Mouse (Mus musculus) embryo, embryonic 11.5 days (tissue): ENCODE measurements around the gene Npb.
"Not testable (repeated sequence)": the region's sequence is repeated elsewhere in the genome, so short reads cannot be mapped to it uniquely, and the experiment has no call there.

Experiments
- DNase-seq: peaks from one replicate; pipeline ENCODE4 v3.0.0-alpha.2; 2012; ENCODE audit warnings: low read depth, low spot score

Gene Npb

DNA sequence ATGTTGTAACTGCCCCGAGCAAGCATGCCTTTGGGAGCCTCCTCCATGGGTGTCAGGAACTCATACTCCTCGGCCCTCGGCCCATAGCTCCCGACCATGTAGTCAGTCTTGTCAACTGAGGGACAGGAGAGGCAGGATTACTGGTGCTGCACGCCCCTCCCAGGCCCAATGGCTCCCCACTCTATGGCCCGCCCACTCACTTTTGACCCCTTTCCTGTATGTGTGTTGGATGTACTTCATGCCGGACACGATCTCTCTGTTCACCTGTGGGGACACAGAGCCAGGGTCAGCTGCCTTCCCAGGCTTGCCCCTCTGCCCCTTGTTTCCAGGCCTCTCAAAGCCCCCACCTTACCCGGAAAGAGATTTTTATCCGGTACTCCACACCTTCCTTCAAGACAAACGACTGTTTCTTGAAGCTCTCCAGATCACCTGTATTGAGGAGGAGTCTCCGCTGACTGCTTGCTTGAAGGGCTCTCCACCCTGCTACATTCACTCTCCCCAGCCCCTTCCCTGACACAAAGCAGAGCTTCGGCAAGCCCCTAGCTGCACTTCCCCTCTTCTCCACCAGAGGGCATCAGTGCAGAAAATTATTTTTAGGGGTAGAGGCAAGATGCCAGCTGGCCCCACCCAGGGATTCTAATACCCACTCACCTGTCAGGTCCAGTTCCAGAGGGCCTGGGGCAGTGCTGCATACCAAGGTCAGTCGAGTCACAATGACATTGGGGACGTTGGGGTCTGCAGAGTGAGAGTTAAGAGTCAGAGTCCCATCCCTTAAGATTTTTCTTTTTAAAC is 28.8 kb upstream of the Npb start:
- peak; percentile 64 for DNase-seq

DNA sequence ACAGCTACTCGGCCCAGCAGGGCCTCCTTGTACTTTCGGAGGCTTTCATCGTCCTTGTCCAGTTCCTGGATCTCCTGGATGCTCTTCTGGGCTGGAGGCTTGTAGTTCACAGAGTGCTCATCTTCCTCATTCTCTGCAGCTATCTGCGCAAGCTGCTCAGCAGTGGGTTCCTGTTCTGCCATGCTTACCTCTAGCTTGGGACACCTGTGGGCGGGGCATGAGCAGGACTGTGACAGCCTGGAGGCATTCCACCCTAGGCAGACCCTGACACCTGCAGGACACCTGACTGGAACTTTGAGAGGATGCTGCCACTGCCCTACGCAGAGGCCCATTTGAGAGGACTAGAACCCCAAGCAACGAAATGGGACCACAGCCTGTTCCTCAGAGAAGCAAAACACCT is 28.1 kb upstream of the Npb start:
- no peak for DNase-seq

DNA sequence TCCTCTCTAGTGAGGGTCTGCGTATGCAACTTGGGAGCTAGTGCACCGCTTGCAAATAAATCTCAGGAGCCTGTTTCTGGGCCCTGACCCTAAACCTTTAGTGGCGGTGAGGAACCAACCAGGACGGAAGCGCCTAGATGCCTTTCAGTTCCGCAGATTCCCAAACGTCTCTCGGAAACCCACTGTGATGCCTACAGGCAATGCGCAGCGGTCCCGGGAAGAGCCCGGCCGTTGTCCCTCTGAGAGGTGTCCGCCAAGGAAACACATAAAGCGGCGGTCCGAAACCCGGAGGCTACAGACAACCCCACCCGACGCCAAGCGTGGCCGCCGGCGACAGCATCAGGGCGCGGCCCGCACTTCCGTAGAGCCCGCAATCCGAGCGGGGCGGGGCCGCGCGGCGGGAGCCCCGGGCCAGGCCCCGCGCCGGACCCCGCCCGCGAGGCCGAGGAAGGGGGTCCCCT is 27.4 kb upstream of the Npb start:
- DNase-seq: no peak

DNA sequence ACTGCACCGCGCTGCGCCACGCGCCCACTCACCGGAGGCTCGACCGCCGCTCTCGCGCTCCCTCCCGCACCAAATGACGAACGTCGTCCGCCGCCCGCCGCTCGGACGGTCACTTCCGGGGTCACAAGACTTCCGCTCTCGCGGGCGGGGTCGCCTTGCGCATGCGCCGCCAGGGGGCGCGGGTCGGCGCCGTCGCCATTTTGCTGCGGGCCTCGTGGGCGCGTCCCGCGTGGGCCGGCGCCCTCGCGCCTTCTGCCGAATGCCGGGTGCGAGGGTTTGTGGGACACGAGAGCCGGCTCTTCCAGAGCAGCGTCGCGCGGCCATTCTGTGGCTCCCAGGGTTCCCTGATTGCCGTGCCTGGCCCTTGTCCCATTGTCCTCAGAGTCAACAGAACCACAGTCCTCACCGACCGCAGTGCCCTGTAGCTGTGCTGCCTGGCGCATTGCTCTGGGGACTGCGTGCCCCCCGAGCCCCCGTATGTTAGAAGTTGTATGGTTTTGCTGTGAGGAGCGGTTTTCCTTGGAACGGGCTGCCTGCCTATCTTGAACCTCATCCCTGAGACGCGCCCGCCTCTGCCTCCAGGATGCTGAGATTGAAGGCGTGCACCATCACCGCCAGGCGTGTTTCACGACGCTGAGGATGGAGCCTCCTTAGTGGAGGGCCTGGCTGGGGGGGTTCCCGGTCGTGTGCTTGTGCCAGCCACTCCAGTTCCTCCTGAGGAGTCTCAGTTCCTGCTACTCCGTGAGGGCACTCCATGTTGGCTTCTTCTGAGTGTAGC is 26.6 kb upstream of the Npb start, which contains the start of gene Arhgdia:
Gene Arhgdia, minus strand, starts transcription at position 135 of the 778 bp plus-strand sequence.
- peak; percentile 79 for DNase-seq

DNA sequence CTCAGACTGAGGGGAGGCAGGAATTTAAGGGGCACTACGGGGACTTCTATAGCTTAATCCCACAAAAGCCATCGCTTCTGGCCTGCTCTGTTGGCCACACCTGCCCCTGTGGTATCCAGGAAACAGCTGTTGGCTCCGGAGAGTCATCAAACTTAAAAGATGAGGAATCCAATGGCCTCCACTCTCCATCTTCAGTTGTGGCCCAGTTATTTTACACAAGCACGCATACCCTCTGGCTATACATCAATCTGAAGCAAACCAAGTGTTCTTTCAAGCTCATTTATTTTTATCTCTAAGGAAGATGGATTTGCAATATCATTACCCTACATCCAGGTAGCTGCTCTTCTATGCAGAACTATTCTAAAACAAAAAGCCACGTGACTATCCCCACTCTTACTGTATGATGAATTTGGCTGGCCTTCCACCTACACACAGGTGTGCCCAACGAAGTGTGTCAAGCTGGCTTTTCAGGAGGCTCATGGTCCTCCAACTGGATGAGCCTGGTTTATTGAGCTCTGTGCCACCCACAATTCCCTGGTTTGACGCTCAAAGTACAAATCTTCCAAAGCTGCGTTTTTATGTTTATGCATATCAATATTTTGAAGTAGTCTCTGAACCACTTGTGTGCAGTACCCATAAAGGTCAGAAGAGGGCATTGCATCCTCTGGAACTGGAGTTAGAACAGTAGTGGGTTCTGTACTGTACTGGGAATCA is 25.9 kb upstream of the Npb start:
- DNase-seq: no peak

DNA sequence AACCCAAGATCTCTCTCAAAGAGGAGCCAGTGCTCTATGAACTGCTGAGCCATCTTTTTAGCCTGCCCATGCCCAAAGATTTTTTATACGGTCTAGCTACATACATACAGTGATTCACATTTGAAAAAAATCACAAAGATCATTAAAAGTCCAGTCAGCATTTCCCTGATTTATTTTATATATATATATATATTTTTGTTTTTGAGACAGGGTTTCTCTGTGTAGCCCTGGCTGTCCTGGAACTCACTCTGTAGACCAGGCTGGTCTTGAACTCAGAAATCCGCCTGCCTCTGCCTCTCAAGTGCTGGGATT is 25.3 kb upstream of the Npb start:
- DNase-seq: not testable (repeated sequence)

DNA sequence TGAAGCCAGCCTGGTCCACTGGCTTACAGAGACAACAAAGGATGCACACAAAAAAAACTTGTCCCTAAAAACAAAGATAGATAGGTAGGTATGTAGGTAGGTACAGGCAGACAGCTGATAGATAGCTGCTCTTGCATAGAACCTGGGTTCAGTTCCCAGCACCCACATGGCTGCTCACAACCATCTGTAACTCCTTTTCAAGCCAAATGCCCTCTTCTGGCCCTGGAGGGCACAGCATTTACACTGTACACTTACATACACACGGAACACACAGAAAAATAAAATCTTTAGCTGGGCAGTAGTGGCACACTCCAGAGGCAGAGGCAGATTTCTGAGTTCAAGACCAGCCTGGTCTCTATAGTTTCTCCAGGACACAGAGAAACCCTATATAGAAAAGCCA is 24.3 kb upstream of the Npb start:
- DNase-seq: no peak

DNA sequence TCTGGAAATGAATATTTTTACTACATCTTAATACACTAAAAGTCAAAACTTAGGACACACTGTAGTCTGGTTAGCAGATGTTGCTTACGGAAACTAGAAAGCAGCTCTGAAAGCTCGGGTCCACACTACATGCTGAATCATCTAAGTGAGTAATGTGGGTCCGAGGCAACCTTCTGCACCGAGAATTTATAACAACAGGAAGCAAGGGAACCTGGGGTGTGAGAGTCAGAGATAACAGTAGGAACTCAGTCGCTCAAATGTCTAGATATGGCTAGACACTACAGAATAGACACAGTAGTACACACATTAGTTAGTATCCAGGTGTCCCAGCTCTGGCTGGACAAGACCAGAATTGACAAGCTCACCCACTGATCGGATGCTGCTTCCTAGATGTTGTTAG is 19.7 kb upstream of the Npb start:
- no peak for DNase-seq

DNA sequence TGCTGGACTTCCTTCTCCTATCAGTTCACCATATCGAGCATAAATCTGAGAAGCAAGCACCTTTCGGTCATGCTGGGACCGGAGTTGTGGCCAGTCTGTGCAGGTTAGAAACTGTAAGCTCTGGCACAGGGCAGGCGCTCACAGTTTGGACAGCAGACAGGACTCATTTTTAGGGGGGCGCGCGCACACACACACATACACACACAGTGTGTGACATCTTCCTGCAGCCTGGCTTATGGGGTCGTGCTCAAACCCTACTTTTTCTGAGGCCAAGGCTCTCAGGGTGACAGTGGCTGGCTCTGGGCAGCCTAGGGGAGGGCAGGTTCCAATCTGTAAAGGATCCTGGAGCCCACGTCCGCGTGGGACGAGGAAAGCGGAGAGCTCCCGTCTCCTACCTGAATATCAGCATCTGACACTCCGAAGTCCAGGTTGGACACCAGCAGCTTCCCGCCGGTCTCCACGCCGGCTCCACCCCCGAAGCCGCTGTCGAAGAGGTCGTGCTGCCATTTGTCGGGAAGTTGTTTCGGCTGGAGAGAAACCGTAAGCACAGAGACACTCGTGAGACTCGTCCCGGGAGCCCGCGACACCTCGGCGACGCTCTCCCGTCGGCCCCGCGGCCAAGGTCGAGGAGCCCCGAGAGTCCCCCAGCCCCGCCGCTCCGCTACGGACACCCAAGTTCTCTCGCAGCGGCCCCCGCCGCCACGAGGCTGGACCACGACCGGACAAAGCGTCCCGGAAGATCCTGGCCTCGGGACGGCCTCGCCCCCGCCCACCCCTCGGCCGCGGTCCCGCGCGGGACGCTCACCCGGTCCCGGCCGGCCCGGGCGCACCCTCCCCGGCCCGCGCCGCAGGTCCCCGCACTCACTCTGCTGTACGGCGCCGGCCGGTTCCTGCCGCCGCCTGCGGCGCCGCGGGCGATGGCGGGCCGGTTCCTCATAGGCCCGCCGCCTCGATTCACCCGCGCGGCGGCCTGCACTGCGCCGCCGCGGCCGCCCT is 10.7 kb upstream of the Npb start:
- no peak for DNase-seq

DNA sequence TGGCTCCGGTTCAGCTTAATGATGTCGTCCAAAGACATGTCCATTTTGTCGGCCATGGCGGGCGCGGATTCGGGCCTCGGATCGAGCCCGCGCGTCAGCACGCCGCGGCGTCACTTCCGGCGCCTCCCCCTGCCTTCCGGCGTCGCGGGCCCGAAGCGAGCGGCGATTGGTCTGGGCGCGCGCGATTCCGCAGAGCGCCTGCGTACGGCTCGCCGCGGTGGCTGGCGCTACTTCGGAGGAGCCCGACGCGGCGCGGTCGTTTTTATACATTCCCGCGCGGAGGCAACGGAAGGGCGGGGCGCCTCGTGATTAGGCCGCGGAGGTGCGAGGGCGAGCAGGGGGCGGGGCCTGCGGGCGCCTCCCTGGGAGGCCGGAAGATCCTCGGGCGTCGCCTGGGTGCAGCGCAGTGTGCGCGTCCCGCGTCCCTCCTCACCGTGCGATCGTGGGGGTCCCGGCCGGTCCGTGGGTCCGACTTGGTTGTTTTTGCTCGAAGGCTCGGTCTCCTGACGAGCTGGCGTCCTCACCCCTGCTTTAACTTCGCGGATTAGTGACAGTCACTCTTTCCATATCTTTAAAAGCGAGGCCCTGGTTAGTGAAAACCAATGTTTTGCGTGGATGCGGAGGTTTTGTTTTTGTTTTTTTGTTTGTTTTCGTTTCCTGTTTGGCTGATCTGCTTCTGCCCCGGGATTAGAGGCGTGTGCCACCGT is 9.8 kb upstream of the Npb start, which contains the start of the genes Alyref and Anapc11:
Gene Alyref, minus strand, starts transcription at position 83 of the 707 bp plus-strand sequence.
Gene Anapc11, plus strand, starts transcription at position 139 of the 707 bp plus-strand sequence.
- DNase-seq: peak; percentile 92

DNA sequence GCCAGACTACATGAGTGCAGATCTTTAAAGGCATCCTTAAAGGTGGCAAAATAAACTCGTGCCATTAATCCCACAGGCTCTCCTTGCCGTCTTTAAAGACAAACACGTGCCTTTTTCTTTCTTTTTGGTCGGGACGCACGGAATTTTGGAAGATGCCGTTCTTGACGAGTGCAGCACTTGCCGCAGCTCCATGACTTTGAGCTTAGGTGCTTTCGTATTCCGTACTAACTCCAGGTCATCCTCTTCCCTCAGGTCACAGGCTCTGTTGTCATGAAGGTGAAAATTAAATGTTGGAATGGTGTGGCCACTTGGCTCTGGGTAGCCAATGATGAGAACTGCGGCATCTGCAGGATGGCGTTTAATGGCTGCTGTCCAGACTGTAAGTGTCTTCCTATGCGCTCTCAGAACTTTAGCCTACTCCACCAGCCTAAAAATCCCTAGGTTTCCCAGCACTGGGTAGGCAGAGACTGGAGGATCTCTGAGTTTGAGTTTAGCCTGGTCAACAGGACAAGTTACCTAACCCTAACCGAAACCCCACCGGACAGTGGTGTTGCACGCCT is 9.2 kb upstream of the Npb start:
- no peak for DNase-seq

DNA sequence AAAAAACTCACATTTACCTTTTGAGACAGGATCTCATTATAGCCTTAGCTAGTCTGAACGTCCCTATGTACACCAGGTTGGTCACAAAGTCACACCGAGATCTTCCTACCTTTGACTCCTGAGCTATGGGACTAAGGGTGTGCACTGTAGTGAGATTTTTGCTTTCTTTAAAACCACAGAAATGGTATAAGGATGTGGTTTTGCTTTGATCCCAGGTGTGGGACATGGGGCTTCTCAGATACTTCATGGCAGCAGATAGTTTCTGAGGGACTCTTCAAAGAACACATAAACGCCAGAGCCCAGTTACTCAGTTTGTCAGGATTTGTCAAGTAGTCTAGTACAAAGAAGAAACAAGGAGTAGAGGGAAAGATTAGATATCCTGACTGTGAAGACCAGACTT is 7.6 kb upstream of the Npb start:
- DNase-seq: no peak

DNA sequence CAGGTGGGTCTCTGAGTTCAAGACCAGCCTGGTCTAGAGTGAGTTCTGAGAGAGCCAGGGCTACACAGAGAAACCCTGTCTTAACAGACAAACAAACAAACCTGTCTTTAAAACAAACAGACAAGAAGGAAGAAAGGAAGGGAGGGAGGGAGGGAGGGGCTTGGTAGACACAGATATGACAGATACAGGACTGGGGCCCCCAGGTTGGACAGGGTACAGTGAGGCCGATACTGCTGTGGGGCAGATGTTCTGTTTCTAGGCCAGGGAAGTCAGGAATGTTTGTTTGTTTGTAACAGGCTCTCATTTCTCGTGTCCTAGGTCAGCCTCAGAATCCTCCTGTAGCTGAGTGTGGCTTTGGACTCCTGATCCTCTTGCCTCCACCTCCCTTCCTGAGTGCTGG is 4.7 kb upstream of the Npb start:
- DNase-seq: no peak

DNA sequence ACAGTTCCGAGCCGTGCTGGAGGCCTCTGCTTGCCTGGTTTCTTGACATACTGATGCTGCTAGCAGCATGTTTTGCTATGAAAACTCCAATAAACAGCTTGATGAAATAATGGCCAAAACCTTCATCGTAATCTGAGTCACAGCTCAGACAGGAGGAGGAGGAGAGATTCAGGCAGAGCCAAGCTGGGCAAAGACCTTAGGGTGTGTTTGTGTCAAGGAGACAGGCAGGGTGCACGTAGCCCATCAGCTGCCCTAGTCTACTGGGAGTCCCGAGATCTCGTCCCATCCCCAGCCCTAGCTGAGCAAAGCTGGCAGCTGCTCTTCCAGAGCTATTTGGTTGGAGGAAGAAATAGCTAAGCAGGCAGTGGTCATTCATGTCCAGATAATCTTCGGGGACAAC is 2.6 kb upstream of the Npb start:
- DNase-seq: no peak

DNA sequence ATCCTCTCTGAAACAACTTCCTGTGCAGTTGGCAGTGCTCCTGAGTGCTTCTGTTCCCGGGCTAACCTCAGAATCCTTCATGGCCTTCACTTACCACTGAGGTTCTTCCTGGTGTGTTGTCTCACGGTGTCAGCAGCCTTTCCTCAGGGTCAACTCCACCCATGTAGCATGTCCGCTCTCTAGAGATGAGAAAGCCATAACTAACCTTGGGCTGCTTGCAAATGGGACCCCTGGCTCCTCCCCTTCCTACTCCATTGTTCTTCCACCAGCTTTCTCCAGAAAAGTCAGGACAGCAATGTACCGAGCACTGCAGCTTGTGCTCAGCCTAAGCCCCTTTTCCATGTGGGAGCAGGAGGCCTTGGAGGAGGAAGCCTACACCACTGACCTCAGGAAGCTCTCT is 1.5 kb upstream of the Npb start:
- no peak for DNase-seq

DNA sequence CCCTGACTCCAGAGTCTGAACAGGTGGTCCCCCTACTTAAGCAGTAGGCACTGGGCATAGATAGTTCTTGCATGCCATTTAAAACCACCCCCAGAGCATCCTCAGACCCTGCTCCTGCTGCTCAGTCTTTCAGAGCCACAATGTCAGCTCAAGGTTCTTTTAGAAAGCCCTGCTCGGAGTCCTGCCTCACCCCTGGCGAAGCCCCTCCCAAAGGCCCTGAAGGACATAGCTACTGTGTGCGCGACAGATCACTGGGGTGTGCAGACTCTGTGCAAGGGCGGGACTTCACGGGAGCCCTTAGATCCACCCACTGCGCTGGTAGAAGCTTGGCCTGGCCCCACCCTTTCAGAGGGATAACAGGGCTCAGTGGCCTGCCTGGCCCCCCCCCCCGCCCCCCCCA is 973 bp downstream of the Npb start:
- no peak for DNase-seq

DNA sequence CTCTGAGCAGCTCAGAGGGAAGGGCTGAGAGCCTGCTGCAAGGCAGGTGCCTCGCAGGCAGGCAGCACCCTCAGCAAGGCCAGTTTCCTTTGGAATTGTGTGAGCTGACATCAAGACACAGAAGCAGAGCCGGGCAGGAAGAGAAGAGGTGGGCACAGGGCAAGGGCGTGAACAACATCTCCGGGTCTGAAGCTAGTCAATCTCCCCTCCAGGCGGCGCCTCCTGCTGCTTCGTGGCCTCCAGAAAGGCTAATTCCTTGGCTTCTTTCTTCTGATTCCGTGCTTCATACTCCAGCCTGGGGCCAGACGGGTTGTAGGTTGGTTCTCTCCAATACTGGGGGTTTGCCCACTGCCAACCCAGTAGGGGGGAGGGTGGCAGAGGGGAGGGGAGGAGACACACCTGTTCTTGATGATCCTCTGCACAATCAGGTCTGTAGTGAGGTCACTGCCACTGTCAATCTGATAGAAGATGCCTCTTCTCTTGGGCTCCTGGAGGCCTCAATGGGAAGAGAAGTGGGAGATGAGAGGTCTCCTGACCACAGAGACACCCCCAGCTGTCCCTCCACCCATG is 2.3 kb downstream of the Npb start:
- DNase-seq: no peak

DNA sequence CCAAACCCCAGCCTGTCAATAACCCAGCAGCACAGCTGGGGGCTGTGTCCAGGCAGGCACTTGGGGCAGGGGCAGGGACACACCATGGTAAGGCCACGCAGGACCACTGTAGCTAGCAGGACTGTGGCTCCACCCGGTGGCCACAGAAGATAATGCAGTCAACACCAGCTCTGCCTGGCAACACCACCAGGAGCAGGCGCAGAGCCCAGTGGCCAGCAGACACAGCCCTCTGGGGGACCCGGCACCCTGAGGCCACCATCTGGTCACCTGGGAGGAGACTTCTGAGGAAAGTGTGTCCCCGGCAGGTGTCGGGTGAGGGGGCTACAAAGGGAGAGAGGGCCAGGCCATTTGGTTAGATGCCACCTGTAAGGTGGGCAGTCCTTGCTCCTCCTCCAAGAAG is 4.5 kb downstream of the Npb start:
- DNase-seq: no peak

DNA sequence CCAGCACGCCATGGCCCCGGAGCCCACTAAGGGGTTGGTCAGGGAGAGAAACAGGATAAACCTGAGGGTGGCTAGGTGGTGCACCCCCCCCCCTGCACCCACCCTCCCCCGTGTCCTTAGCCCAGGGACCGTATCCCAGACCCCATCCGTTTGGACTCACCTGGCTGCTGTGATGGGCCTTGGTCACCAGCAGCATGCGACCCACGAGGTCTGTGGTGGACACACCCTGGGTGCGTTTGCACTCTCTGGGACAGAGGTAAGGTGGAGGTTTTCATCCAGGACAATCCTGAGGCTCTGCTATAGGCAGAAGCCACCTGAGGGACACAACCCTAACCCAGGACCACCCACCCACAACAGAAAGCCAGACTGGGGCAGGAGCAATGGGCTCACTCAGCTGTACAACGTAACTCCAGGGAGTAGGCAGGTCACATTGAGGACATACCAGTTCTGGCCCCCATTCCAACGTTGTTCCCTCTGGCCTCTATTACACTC is 5.2 kb downstream of the Npb start:
- DNase-seq: no peak

DNA sequence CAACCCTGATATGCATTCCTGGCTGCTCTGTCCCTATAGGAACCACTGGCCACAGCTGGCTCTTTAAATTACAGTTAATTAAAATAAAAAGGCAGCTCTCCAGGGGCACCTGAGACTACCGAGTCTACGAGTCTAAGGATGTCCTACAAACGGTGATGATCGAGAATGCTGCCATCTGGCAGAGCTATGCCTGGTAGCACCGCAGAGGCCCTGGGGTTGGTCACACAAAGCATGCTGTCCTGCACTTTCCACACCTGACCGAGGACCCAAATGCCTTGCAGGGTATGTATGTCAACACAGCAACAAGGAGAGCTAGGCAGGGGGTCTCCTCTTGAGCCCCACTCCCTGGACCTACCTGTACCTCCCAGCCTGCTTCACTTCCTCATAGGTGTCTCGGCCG is 5.7 kb downstream of the Npb start:
- no peak for DNase-seq
